ENCODE assay signal across 31 mouse cellular contexts in genomic region chr2:32617109-32617508, GRCm38 (mm10). TPM values are rescaled to one million over a fixed set of nuclear protein-coding genes. Genes with fewer than 3 reads are reported as not detected.
"Had no signal": no experiment of that assay in that cellular context is flagged by ENCODE, and none has a peak within 500 bp of the region (broad histone marks: within the 10 kb centered on the region; RNA-seq: fewer than 3 reads in every experiment).

No protein-coding gene starts in this region.

- H3K9ac ChIP-seq: embryonic facial prominence, embryonic 12.5 days; embryonic facial prominence, embryonic 13.5 days; embryonic facial prominence, embryonic 15.5 days; forebrain, embryonic 12.5 days; forebrain, embryonic 13.5 days; forebrain, embryonic 15.5 days; forebrain, postnatal 0 days had no signal

- H3K4me3 ChIP-seq: embryonic facial prominence, embryonic 10.5 days; embryonic facial prominence, embryonic 12.5 days; embryonic facial prominence, embryonic 13.5 days; embryonic facial prominence, embryonic 15.5 days; erythroblast, embryonic 14.5 days; forebrain, embryonic 10.5 days; forebrain, embryonic 12.5 days; forebrain, embryonic 13.5 days; forebrain, embryonic 15.5 days; gastrocnemius, adult 2 months; heart, adult 2 months; heart, embryonic 10.5 days had no signal

- H3K36me3 ChIP-seq: forebrain, embryonic 15.5 days had no signal

- H3K4me2 ChIP-seq: embryonic facial prominence, embryonic 12.5 days; embryonic facial prominence, embryonic 13.5 days; embryonic facial prominence, embryonic 15.5 days; forebrain, embryonic 12.5 days; forebrain, embryonic 13.5 days; forebrain, embryonic 15.5 days had no signal

- H3K27ac ChIP-seq: embryonic facial prominence, embryonic 10.5 days; embryonic facial prominence, embryonic 12.5 days; embryonic facial prominence, embryonic 13.5 days; embryonic facial prominence, embryonic 15.5 days; forebrain, embryonic 10.5 days; forebrain, embryonic 12.5 days; forebrain, embryonic 13.5 days; forebrain, embryonic 15.5 days; gastrocnemius, adult 2 months; heart, adult 2 months; heart, embryonic 10.5 days had no signal

- H3K27me3 ChIP-seq: embryonic facial prominence, embryonic 12.5 days; embryonic facial prominence, embryonic 13.5 days; embryonic facial prominence, embryonic 15.5 days; forebrain, embryonic 12.5 days; forebrain, embryonic 13.5 days; forebrain, embryonic 15.5 days had no signal

- ATAC-seq: forebrain, embryonic 13.5 days; forebrain, embryonic 14.5 days; forebrain, embryonic 15.5 days; forebrain, embryonic 16.5 days; forebrain, postnatal 0 days had no signal

- H3K9me3 ChIP-seq: embryonic facial prominence, embryonic 12.5 days; embryonic facial prominence, embryonic 13.5 days; embryonic facial prominence, embryonic 15.5 days; forebrain, embryonic 10.5 days; forebrain, embryonic 12.5 days; forebrain, embryonic 13.5 days; forebrain, embryonic 15.5 days; heart, embryonic 10.5 days had no signal

- DNase-seq: cerebellum, adult 9-11 months; cerebellum, postnatal 25 days; cerebellum, postnatal 36 days; embryo, embryonic 11 days; forebrain, postnatal 0 days; gastrocnemius, postnatal 10 days; gastrocnemius, postnatal 14 days; gastrocnemius, postnatal 25 days; gastrocnemius, postnatal 36 days; heart, adult 11 months; heart, adult 18-20 months; heart, adult 2 months had no signal

RNA-seq across cellular contexts. Expression of gene 9430097D07Rik, which starts 41.6 kb away (rescaled TPM):
- total RNA-seq: common myeloid progenitor, adult 5-6 weeks; gastrocnemius, adult 18-20 months; gastrocnemius, adult 2 months; gastrocnemius, adult 8-10 months; gastrocnemius, postnatal 10 days; gastrocnemius, postnatal 14 days; gastrocnemius, postnatal 25 days; gastrocnemius, postnatal 36 days; gastrocnemius, postnatal 4 days; heart, adult 18-20 months; heart, adult 2 months; heart, adult 8-10 months had no signal
- polyA plus RNA-seq: embryonic facial prominence, embryonic 13.5 days; erythroblast, embryonic 14.5 days; gonadal fat pad, adult 2 months; heart, adult 2 months had no signal
